Mouse (Mus musculus) C2C12 (cell line): ENCODE measurements around the gene St3gal2. TPM values are rescaled to one million over a fixed set of nuclear protein-coding genes. Genes with fewer than 3 reads are reported as not detected.
A peak's percentile ranks its signal among the peaks of the same experiment; 100 is the strongest.
"Not testable (repeated sequence)": the region's sequence is repeated elsewhere in the genome, so short reads cannot be mapped to it uniquely, and the experiment has no call there.

Experiments
- H3K27me3 ChIP-seq: one replicate; pipeline ENCODE4 v1.6.1; 2011; ENCODE audit not compliant: control insufficient read depth, insufficient read depth, insufficient read length
- H3K36me3 ChIP-seq: one replicate; pipeline ENCODE4 v1.6.1; 2011; ENCODE audit not compliant: control insufficient read depth, insufficient read depth
- H3K4me3 ChIP-seq: one replicate; pipeline ENCODE4 v1.5.1; 2011; ENCODE audit warnings: mild to moderate bottlenecking, control low read depth; ENCODE audit not compliant: poor library complexity, insufficient read depth, severe bottlenecking
- H3K79me2 ChIP-seq: one replicate; pipeline ENCODE4 v1.6.1; 2011; ENCODE audit not compliant: control insufficient read depth, insufficient read depth
- H3K79me3 ChIP-seq: one replicate; pipeline ENCODE4 v1.6.1; 2011; ENCODE audit warnings: low read depth, control low read depth
- H3ac ChIP-seq: one replicate; pipeline ENCODE3; 2011; ENCODE audit warnings: low read depth; ENCODE audit not compliant: control insufficient read depth, insufficient read length
- CEBPB ChIP-seq: IDR thresholded peaks from one replicate; pipeline ENCODE4 v1.6.1; 2011; ENCODE audit warnings: low read depth, mild to moderate bottlenecking, control low read depth, moderate library complexity
- CTCF ChIP-seq: IDR thresholded peaks from one replicate; pipeline ENCODE4 v1.5.1; 2011; ENCODE audit not compliant: control insufficient read depth, insufficient read depth, insufficient read length
- FOSL1 ChIP-seq: IDR thresholded peaks from one replicate; pipeline ENCODE4 v1.8.0; 2011; ENCODE audit warnings: mild to moderate bottlenecking, low read length; ENCODE audit not compliant: poor library complexity, insufficient read depth, severe bottlenecking
- MAX ChIP-seq: IDR thresholded peaks from one replicate; pipeline ENCODE4 v1.6.1; 2011; ENCODE audit warnings: mild to moderate bottlenecking, control low read depth
- MYOD1 ChIP-seq: IDR thresholded peaks from one replicate; pipeline ENCODE4 v1.6.1; 2011; ENCODE audit warnings: low read depth; ENCODE audit not compliant: control insufficient read depth, insufficient read length
- MYOG ChIP-seq: IDR thresholded peaks from one replicate; pipeline ENCODE4 v1.6.1; 2011; ENCODE audit not compliant: control insufficient read depth, insufficient read length; ENCODE audit errors: extremely low read depth
- USF1 ChIP-seq: IDR thresholded peaks from one replicate; pipeline ENCODE4 v1.6.1; 2011; ENCODE audit warnings: low read depth, mild to moderate bottlenecking, control low read depth, moderate library complexity
- microRNA-seq: library from miRNA; unstranded; fragments of <30 nt; microRNA quantifications from one replicate; pipeline ENCODE4, GENCODE M21; 2019; ENCODE audit warnings: borderline microRNAs expressed
- polyA plus RNA-seq: library from polyadenylated mRNA; unstranded; fragments of >200 nt; fragmentation: generic; extraction: Trizol; gene quantifications from one replicate; pipeline ENCODE4 v1.2.1, GENCODE M21; 2012; ENCODE audit warnings: missing spikeins

St3gal2 gene
- polyA plus RNA-seq, 1 experiment: 23.3 TPM

DNA sequence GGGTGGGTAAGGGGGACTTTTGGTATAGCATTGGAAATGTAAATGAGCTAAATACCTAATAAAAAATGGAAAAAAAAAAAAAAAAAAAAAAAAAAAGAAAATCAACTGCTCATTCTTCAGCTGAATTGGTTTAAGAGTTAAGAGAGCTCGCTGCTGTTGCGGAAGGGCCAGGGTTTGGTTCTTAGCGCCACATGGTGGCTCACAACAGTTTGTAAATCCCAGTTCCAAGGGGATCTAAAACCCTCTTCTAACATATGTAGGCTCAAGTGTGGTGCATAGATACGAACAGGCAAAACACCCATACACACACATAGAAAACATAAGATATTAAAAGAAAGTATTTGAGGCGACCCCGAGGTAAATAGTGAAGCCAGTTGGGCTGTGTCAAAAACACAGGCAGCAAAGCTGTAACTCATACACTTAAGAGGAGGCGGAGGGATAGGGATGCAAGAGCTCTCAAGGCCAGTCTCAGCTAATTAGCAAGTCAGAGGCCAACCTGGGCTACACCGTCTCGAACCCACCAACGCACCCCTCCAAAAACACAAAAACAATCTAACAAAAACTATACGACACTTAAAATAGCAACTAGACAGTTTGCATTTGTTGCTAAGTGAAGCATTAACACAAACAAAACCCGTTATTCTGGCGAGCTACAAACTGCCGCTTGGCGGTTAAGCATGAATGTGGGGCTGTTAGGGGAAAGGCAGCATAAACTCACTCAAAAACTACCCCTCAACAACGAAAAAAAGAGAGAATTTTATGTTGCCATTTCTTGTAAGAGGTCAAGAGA lies 77.1 kb downstream of the St3gal2 start:
- TF ChIP-seq CEBPB: no peak
- no peak for TF ChIP-seq FOSL1
- no peak for TF ChIP-seq CTCF
- TF ChIP-seq MYOD1: no peak
- no peak for TF ChIP-seq MAX
- no peak for TF ChIP-seq MYOG
- no peak for TF ChIP-seq USF1

GRCm38 (mm10) chr8:110997547-110998531 lies 78.1 kb downstream of the St3gal2 start, which contains the start of gene Ddx19a:
Gene Ddx19a, minus strand, starts transcription at chr8:110997800.
- Histone ChIP-seq H3K27me3 (no peaks in the 10 kb centered on the region), H3K79me2 (peaks cover 49% of the 10 kb centered on the region), H3ac (peak within 1 kb of the TSS; percentile 80), H3K4me3 (peak within 1 kb of the TSS; percentile 93), H3K36me3 (peaks cover 8% of the 10 kb centered on the region), H3K79me3 (peaks cover 37% of the 10 kb centered on the region)
- TF ChIP-seq MAX (peak; percentile 91), CTCF (no peak), MYOD1 (no peak), USF1 (no peak), MYOG (no peak)

More for the DNA sequence above, 77.1 kb downstream of the St3gal2 start:
- peak overlapping the region; percentile 93 for H3K4me3 ChIP-seq
- H3K79me2 ChIP-seq: peaks cover 57% of the 10 kb centered on the region
- H3K79me3 ChIP-seq: peaks cover 37% of the 10 kb centered on the region
- no peaks in the 10 kb centered on the region for H3K27me3 ChIP-seq
- peaks cover 16% of the 10 kb centered on the region for H3K36me3 ChIP-seq
- peak overlapping the region; percentile 80 for H3ac ChIP-seq

- H3K79me3 ChIP-seq, H3ac ChIP-seq, H3K4me3 ChIP-seq, H3K27me3 ChIP-seq, H3K79me2 ChIP-seq: not testable (repeated sequence)
- peaks cover 32% of the 10 kb centered on the region for H3K36me3 ChIP-seq
Observed at GRCm38 (mm10) chr8:111010230-111010991, 90.7 kb downstream of the St3gal2 start.

Small RNA genes lying within 50 kb of the gene (microRNA-seq; reads per million reads assigned to microRNA genes)
- gene Mir3473d: 4.1 reads per million, percentile 50 among the genes with 10 or more reads in this experiment

Other genes starting within 250 kb of the St3gal2 start
- 26.1 TPM for gene Mtss1l, start 198.4 kb upstream of the St3gal2 start, polyA plus RNA-seq
- gene Il34, start 114.0 kb upstream of the St3gal2 start, polyA plus RNA-seq: 8.6 TPM
- 36.9 TPM for gene Cog4, start 73.3 kb upstream of the St3gal2 start, polyA plus RNA-seq
- 91.8 TPM for gene Sf3b3, start 73.1 kb upstream of the St3gal2 start, polyA plus RNA-seq
- gene Fuk, start 17.4 kb upstream of the St3gal2 start, polyA plus RNA-seq: 6.4 TPM
- 44.0 TPM for gene Ddx19a, start 77.9 kb downstream of the St3gal2 start, polyA plus RNA-seq
- gene Ddx19b, start 111.8 kb downstream of the St3gal2 start, polyA plus RNA-seq: 5.6 TPM
- gene Aars, start 113.2 kb downstream of the St3gal2 start, polyA plus RNA-seq: 152 TPM
- gene Exosc6, start 136.4 kb downstream of the St3gal2 start, polyA plus RNA-seq: 11.4 TPM
- not detected for gene Clec18a, start 172.5 kb downstream of the St3gal2 start, polyA plus RNA-seq
- 5.2 TPM for gene Pdpr, start 174.7 kb downstream of the St3gal2 start, polyA plus RNA-seq